Mouse (Mus musculus): Measurements from ENCODE around the gene Arhgap40.

The Arhgap40 gene

GRCm38 (mm10) chr2:158550067-158550466 is 37.5 kb downstream of the Arhgap40 start:
- DNase-seq (ENCODE audit: low spot score), result peak; percentile 92

DNA sequence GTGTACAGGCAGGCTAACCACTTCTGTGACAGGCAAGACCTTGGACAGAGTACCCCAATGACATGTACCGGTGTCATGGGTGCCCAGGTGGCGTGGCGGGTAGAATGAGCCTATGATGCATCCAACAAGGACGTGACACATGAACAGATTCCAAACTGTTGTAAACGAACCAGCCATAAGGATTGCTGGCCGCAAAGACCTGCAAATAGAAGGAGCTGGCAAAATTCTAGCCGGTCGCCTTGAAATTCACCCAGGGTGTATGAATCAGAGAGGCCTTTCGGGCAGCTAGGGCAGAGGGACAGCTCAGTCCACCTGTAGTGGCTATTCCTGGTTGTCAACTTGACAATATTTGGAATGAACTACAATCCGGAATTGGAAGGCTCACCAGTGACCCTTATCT is 41.8 kb downstream of the Arhgap40 start:
- no peak for DNase-seq (ENCODE audit: low spot score)

DNA sequence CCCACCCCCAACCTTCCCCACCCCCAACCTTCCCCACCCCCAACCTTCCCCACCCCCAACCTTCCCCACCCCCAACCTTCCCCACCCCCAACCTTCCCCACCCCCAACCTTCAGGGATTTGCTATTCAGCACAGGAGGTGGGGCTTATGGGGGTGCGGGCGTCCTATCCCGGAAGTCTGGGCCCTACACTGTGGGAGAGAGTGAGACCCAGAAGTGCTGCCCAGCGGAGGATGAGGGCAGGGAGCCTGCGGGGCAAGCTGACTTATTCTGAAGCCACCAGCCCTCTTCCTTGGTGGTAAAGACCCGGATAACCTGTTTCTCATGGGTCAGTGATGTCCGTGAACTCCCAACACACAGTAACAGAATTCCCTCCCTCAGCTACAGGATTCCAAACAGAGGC is 42.7 kb downstream of the Arhgap40 start:
- DNase-seq (ENCODE audit: low spot score), result peak; percentile 48

DNA sequence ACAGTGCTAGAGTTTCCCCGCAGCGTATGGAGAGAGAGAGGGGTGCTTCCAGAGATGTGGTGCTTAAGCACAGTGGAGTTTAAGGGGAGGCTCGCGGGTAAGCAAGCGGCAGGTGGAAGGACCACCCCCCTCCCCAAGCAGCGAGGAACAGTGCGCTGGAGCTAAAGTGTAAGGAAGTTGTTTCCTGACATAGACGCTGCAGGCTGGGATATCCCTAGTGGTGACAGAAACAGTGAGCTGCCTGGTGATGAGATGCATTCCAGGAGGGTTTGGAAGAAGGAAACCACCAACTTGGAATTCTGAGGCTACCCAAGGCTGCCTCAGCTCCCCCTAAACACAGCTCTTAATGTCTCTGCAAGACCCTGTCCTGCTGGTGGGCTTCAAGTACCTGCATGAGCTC is 43.2 kb downstream of the Arhgap40 start:
- DNase-seq (ENCODE audit: low spot score), result no peak

DNA sequence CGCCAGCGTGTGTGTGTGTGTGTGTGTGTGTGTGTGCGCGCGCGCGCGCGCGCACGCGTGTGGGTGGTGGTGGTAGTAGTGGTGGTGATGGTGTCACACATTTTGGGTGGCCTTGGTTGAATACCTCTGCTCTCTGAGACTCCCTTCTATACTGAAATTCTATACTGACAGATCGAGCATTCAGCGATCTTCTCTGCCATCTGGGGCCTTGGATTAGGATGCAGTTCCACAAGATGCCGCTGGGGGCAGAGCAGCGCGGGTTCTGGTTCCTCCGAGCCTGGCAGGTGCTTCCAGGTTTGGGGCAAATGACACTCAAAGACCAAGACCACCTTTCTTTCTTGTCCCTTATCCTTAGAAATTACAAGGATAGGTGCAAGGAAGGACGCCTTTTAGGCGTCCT is 43.6 kb downstream of the Arhgap40 start:
- DNase-seq (ENCODE audit: low spot score), result peak; percentile 89

DNA sequence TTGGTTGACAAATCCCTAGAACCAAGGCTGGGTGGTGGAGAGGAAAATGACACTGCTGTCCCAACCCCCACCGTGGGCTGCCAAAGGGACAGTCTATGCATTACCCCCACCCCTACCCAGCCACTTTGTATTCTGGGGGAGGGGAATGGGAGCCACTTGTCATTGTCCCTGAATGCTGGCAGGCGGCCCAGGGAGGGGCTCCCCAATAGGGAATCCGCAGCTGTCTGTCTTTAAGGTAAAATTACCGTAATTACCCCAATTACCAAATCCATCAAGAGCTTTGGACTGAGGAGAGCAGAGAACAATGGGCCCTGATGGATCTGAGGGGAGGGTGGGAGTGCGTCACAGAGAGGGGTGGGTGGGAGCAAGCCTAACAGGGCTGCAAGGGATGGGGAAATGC is 44.2 kb downstream of the Arhgap40 start:
- peak; percentile 60 for DNase-seq (ENCODE audit: low spot score)

GRCm38 (mm10) chr2:158559945-158560344 is 47.3 kb downstream of the Arhgap40 start:
- peak; percentile 65 for DNase-seq (ENCODE audit: low spot score)

DNA sequence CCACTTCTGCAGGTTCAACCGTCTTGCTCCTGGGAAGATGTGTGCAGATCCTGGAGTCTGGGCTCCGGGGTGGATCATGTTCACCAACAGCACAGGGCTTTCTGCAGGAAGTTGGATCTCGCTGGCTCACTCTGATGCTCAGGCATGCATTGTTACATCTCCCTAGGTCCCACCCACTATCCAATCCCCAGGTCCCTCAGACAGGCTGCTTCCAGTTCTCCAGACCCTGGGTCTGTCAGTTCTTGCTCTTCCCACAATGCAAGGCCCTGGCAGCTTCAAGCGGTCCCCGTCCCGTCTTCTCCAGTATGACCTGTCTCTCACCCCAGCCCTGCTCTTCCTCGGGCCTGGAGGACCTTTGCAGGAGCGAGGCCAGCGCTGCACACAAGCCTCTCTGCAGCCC is 48.2 kb downstream of the Arhgap40 start:
- no peak for DNase-seq (ENCODE audit: low spot score)

DNA sequence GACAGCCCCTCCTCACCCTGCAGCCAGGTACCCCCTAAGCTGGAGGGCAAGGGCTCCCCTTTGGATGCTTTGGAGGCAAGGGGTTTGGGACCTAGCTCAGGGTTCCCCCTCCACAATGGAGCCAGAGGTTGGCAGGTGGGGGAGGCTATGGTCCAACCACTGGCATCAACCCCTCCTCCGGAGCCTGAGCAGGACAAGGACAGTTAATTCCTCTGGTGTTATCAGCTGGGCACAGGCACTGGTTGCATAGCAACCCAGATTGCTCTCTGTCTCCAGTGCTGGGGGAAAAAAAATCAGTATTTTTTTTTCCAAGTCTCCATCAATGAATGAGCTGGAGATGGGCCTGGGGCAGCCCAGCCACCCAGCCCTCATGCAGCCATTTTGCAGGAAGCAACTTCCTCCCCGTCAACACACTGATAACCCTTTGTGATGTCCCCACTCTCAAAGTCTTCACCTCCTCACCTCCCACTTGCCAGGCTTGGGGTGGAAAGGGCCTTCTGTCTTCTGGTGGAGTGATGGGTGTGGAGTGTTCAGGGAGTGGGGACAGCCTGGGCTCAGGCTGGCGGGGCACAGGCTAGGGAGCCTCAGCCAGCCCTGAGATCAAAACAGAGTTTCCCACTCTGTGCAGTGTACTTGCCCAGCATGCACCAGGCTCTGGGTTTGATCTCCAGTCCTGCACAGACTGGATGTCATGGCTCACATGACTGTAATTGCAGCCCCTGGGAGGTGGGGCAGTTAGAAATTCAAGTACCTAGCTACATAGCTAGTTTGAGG is 49.0 kb downstream of the Arhgap40 start:
- DNase-seq (ENCODE audit: low spot score), result peak; percentile 37

DNA sequence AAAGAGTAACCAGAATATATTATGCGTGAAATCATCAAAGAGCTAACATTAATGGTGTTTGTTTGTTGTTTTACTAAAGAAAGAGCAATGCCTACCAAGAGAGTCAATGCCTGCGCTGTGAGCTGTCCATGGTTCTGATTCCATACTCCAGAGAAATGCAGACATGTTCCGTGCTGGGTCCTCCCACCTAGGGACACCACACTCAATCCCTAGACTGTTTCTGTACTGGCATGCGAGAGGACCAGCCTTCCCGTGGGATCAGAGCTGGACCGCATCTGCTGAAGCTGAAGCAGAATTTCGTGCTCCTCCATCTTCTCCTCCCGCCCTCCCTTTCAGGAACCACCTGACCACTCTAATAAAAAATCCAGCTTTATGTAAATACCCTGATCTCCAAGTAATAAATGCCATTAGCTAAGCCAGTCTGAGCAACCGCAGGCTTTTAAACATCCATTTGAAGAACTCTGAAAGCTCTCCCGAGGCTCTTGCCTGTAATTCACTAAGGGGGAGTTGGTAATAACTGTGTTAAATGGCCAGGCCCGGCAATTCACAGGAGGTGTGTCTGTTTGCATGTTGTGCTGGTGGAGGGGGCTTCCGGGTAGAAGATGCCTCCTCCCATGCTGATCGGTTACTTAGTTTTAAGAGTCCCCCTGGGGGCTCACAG is 58.0 kb downstream of the Arhgap40 start:
- DNase-seq (ENCODE audit: low spot score), result peak; percentile 84

DNA sequence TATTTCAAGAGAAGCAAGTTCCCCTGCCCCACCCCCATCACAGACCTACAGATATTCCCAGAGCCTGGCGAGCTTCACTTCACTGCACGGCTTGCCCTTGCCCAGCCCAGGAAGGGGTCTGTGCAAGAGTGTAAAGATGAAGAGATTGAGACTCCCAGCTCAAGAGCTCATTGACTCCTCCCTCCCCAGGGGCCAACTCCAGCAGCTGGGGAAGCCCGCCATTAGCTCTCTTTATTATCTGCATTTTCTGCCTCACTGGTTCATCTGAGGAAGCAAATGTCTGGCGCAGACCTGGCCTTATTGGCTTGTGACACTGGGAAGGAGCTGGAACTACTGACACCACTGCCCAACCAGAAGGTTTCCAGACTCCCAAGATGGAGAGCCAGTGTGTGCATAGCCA is 67.4 kb downstream of the Arhgap40 start:
- DNase-seq (ENCODE audit: low spot score), result peak; percentile 76

DNA sequence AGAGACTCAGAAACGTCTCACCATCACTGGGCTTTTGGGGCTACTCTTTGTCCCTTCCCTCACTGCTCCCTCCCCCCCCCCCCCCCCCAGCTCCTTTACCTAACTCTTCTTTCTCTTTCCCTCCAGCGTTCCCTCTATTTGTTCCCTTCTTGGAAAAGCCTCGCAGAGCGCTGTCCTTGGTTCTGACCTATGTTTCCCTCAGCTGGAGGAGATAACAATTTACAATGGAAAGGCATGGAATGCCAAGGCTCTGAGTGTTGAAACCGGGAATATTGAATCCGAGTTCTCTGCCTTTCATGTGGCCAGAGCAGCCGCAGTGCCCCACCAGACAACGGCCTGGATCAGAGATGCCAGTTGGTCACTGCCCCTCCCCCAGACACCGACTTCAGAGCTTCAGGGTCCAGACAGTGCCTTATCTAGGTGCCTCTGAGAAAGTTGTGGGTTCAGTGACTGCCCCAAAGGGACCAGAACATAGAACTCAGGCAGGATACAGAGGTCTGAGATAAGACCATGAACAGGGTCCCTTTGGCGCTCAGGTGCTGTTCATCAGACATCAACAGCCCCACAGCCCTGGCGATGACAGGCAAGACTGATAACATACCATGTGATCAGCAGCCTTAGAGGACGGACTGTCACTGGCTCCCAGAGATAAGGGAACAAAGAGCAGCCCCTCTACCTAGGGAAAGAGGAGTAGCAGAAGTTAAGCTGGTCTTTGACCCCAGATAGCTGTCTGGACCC is 72.2 kb downstream of the Arhgap40 start:
- DNase-seq (ENCODE audit: low spot score), result peak; percentile 65

- DNase-seq (ENCODE audit: low spot score), result no peak
Observed at GRCm38 (mm10) chr2:158588524-158589271, 76.1 kb downstream of the Arhgap40 start.

DNA sequence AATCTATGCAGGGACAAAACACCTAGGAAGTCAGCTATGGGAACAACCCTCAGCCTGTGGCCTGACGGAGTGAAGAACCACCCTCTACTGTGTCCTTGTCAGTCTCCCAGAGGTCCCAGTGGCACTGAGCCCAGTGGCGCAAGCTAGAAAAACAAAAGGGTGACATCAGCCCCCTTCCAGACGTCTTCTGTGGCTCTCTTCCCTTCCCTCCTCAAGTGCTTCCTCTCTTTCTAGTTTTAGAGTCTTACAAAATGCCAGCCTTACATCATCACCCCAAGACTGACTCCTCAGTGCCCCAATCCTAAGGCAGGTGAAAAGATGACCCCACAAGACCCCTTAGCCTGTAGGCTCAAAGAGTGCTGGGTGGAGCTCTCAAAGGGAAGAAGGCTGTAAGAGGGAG is 77.9 kb downstream of the Arhgap40 start:
- DNase-seq (ENCODE audit: low spot score), result no peak

DNA sequence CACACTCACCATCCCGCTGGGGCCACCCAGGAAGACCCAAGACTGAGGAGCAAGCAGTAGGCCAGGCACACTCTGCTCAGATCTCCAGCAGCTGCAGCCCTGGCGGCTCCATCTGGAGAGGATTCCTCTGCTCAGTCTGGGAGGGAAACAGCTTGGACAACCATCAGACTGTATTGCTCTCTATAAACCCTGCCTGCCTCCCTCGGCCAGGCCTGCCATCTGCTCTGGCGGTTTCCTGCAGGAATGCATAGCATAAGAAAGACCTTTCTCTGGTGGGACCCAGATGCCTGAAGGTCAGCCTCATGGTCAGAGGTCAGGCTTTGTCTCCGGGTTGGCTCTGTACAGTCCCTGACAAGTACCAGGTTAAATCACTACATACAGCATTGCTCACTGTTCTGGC is 78.7 kb downstream of the Arhgap40 start:
- DNase-seq (ENCODE audit: low spot score), result peak; percentile 62

DNA sequence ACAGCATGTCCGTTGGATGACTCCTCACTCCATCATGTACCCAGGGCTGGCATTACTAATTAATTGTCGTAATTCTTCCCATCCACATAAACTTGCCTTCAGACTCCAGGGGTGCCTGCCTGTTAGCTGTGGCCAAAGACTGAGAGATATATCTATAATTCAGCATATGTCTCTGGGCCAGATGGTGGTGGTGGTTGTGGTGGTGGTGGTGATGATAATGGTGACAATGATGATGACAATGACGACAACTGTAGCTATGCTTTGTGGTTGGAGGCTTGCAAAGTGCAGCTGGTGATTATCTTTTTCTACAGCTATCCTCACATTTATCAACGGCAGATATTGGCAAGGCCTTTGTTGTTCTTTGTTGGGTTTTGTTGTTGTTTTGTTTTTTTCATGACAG is 80.8 kb downstream of the Arhgap40 start:
- no peak for DNase-seq (ENCODE audit: low spot score)

GRCm38 (mm10) chr2:158595103-158595502 is 82.5 kb downstream of the Arhgap40 start:
- peak; percentile 93 for DNase-seq (ENCODE audit: low spot score)

- DNase-seq (ENCODE audit: low spot score), result peak; percentile 61
Observed at GRCm38 (mm10) chr2:158595577-158595976, 83.0 kb downstream of the Arhgap40 start.

DNA sequence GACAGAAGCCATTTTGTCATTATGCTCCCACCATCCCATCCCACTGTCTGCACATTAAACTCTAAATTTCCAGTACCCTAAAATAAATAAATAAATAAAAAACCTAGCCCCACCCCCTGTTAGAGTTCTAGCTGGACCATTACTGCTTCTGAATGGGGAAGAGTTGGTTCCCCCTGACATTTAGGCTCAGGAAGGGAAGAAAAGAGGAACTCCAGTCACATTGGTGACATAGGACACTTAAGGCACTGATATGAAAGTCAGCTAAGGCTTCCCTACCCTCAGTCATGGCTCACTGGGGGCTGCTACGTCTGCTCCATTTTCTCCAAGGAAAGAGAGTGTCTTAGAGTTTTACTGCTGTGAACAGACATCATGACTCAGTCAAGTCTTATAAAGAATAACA is 84.2 kb downstream of the Arhgap40 start:
- no peak for DNase-seq (ENCODE audit: low spot score)

Data from retina, embryonic 14.5 days (tissue).